Mouse (Mus musculus) urinary bladder, postnatal 10 days (tissue): Measurements from ENCODE around the gene Tcn2.
A peak's percentile ranks its signal among the peaks of the same experiment; 100 is the strongest.

Experiments used
- DNase-seq: peaks from one replicate; pipeline ENCODE4 v3.0.0; 2022; ENCODE audit warnings: low spot score

Gene Tcn2

DNA sequence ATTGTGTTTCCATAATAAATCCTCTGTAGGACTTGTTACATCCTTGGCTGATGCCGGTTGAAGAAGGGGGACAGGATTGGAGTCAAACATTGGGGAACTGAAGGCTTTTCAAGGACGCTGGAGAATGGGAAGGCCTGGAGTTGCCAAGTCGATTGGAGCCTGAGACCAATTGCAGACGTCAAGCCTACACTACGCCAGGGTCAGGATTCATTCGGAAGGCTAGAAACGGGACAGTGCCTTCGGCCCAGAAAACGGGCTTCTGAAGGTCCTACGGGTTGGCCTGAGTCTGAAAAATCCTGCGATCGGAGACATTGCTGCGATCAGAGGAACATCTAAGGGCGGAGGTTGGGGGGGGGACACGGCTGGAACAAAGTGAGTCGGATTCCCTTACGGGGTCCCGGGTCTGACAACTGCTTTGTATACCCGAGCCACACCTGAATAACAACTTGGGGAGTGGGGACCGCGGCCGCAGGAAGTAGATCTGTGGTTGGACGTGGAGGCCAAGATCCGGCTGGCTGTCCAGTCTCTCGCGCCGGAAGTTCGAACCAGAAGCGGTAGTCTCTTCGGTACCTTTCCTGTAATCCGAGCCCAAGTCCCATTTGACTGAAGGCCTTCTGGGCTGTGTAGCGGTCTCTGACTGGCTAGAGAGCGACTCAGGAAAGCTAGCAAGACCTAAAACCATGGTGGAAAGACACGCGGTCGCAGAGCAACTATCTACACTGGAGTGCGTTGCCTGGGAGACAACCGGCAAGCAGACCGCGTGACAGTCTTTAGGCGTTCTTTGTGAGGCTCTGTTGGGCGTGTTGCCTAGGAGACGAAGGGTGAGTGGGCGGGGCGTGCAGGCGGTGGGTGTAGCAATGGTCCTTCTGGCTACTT lies 37.3 kb downstream of the Tcn2 start, which contains the start of the genes 4921536K21Rik and Dusp18:
4921536K21Rik (minus strand) TSS at position 693 of the 876 bp plus-strand sequence.
Dusp18 (plus strand) TSS at position 835 of the 876 bp plus-strand sequence.
- peak; percentile 59 for DNase-seq

DNA sequence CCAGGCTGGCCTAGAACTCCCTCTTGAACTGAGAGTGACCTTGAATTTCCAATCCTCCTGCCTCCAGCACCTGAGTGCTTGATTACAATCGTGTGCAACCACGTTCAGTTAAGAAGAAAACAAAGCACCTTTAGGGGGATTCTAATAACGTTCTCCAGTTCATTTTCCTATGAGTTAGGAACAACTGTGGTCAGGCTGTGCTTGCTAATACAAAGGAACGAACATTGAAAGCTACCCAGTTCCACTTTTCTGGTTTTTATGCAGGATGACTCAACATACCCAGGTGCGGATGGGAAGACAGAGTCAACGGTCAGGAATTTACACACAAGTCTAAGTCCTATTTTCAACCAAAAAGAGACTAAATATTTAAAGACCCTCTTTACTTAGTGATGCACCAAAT lies 38.0 kb downstream of the Tcn2 start:
- DNase-seq, result no peak

DNA sequence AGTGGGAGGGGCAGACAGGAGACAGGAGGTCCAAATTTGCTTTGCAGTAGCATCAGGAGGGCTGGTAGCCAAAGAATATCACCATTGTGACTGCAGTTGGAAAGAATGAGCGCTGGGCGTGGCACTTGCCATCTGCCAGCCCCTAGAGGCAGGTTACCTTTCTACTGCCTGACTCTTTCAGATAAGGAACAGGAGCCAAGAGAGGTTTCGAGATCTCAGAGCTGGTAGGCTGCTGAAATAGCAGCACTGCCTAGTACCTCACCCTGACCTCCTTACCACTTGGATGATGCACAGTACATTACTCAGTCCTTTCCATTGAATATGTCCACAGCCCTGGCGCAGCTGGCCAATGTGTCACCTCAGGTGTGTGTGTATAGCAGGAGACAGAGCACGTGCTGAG lies 44.6 kb downstream of the Tcn2 start:
- DNase-seq, result no peak

DNA sequence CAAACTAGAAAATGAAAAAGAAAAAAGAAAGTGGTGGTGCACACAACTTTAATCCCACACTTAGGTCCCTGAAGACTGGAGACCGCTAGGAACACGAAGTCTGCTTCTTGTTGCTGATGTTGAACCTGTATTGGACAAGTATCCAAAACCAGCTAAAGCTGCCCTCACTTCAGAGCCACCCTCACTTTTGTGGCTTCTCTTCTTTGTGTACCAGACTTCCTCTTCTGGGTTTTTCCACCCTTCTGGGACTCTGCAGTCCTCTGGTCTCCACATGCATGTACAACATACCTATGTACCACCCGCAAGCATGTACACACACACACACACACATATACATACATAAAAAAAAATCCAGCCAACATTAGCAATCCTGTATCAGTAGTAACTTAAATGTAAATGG lies 48.2 kb downstream of the Tcn2 start:
- DNase-seq, result no peak

DNA sequence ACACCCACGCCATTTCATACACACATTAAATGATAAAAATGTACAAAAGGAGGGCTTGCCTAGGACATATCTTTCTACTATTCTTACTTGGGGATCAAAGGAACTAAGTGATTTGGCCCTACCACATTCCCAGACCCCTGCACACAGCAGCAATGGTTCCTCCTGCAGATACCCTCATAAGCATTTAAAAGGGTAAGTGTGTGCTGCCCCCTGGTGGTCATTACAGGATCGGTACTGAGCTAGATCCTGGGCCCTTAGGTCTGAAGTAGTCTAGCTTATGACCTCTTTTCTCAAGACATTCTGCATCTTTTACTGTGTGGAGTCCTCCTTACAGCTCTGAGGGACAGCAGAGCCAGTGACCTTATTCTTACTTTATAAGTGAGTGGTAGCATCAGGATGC lies 52.1 kb downstream of the Tcn2 start:
- no peak for DNase-seq

DNA sequence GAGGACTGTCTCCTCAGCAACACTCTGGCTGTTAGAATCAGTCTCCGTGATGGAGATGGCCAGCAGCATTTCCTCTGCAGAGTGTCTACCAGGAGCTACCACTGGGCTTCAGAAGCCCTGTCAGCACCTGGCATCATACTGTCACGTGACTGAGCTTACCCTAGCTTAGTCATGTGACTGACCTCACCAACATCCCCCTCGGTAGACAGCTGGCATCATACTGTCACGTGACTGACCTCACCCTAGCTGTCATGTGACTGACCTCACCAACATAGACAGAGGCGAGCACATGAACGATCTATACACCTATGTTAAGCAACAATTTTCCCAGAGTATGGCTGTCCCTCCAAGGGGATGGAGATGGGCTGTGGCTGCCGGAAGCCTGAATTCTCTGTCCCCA lies 53.3 kb downstream of the Tcn2 start:
- DNase-seq, result no peak

DNA sequence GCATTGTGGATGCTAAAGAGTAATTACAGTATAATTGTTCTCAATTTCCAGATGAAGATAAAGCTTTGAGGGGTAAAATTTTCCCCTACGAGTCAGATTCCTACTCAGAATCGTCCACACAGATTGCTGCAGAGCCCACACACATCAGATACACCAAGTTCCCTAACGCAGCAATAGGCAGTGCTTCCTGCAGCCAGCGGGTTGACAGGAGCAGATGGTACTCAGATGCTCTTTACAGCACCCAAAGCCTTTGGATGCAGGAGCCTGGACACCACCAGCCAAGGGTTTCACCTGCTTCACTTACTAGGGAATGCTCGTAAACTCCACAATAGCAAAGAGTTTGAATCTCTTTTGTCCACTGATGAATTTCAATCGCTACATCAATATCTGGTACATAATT lies 55.5 kb downstream of the Tcn2 start:
- DNase-seq, result no peak
